Mouse (Mus musculus) ES-E14 (cell line): ENCODE results near the gene Lrrc43. TPM values are rescaled to one million over a fixed set of nuclear protein-coding genes. Genes with fewer than 3 reads are reported as not detected.

ENCODE experiments used
- DNase-seq: peaks from one replicate; pipeline ENCODE4 v3.0.0-alpha.2; 2013; ENCODE audit warnings: low read depth, low spot score
- H3K27ac ChIP-seq: 2 replicates; pipeline ENCODE4 v1.5.1; 2012; ENCODE audit warnings: low read depth, mild to moderate bottlenecking, low read length, moderate library complexity, mixed read lengths; ENCODE audit not compliant: poor library complexity, insufficient read depth, severe bottlenecking
- H3K36me3 ChIP-seq: 2 replicates; pipeline ENCODE4 v1.6.1; 2012; ENCODE audit warnings: mild to moderate bottlenecking, low read length, moderate library complexity, mixed read lengths; ENCODE audit not compliant: control insufficient read depth, poor library complexity, insufficient read depth, severe bottlenecking
- H3K4me1 ChIP-seq, 2 experiments: fragments of 150-350 bp in 1 of 2; sonication (generic) in 1 of 2; 2 replicates each; pipeline ENCODE4 v1.6.1; 2012; ENCODE audit warnings: low read length in 2 of 2, mild to moderate bottlenecking in 1 of 2, mixed read lengths in 1 of 2; ENCODE audit not compliant: control insufficient read depth in 2 of 2, insufficient read depth in 2 of 2, poor library complexity in 1 of 2
- H3K4me3 ChIP-seq, 2 experiments: fragments of 150-350 bp in 1 of 2; sonication (generic) in 1 of 2; 2 replicates each; pipeline ENCODE4 v1.5.1; 2012; ENCODE audit warnings: low read length in 2 of 2, low read depth in 1 of 2, mild to moderate bottlenecking in 1 of 2, mixed read lengths in 1 of 2; ENCODE audit not compliant: insufficient read depth in 1 of 2, poor library complexity in 1 of 2, severe bottlenecking in 1 of 2
- H3K9ac ChIP-seq: 2 replicates; pipeline ENCODE4 v1.6.1; 2012; ENCODE audit warnings: low read depth, mild to moderate bottlenecking, low read length, mixed read lengths; ENCODE audit not compliant: poor library complexity, insufficient read depth, severe bottlenecking
- H3K9me3 ChIP-seq: fragments of 150-350 bp; sonication (generic); 2 replicates; pipeline ENCODE4 v1.6.1; 2012; ENCODE audit warnings: low read depth, mild to moderate bottlenecking, low read length; ENCODE audit not compliant: control insufficient read depth, insufficient read depth
- CHD2 ChIP-seq: IDR thresholded peaks from 2 replicates; pipeline ENCODE4 v1.6.1; 2014; ENCODE audit warnings: mild to moderate bottlenecking, low read depth, low read length, inconsistent platforms
- HCFC1 ChIP-seq: IDR thresholded peaks from 2 replicates; pipeline ENCODE4 v1.6.1; 2012; ENCODE audit warnings: low read length, inconsistent platforms, borderline replicate concordance; ENCODE audit not compliant: insufficient read depth
- MAFK ChIP-seq: IDR thresholded peaks from 2 replicates; pipeline ENCODE4 v1.6.1; 2014; ENCODE audit warnings: mild to moderate bottlenecking, low read depth, low read length, inconsistent platforms; ENCODE audit not compliant: insufficient read depth
- ZC3H11A ChIP-seq: IDR thresholded peaks from 2 replicates; pipeline ENCODE4 v1.6.1; 2012; ENCODE audit warnings: low read depth, mild to moderate bottlenecking, inconsistent platforms, low read length, borderline replicate concordance
- ZNF384 ChIP-seq: IDR thresholded peaks from 2 replicates; pipeline ENCODE4 v1.6.1; 2012; ENCODE audit warnings: low read depth, low read length, inconsistent platforms
- in situ Hi-C, 2 experiments: fragments of 600-800 bp; cut with MboI; formaldehyde crosslinking; loops; one replicate each; pipeline ENCODE4 v1.15.1; 2025; ENCODE audit warnings: low sequenced_read_pairs in 2 of 2, inconsistent platforms in 1 of 2; ENCODE audit not compliant: unreplicated experiment in 2 of 2
- total RNA-seq: library from RNA; depleted of rRNA; stranded (reverse); fragments of 300-350 nt; gene quantifications from 2 replicates; pipeline ENCODE4 v1.2.3, GENCODE M21; 2012; rRNA removed

Lrrc43 gene
- total RNA-seq: 0.16 TPM in 1 of 2 replicates, not detected in the other

- peaks cover 2 to 6% of the 10 kb centered on the region in 2 experiments; a peak in 1 of 4 replicates for H3K4me1 ChIP-seq
- no peaks in the 10 kb centered on the region for H3K36me3 ChIP-seq
- TF ChIP-seq HCFC1 (no peak), CHD2 (no peak), MAFK (no peak), ZC3H11A (no peak), ZNF384 (no peak)
- no peak within 1 kb of the TSS for H3K4me3 ChIP-seq
- DNase-seq: no peak
- H3K9ac ChIP-seq: no peak within 1 kb of the TSS
- H3K9me3 ChIP-seq: no peaks in the 10 kb centered on the region
- no peak within 1 kb of the TSS for H3K27ac ChIP-seq
- in situ Hi-C loops: no loop called here
These were observed at the start of gene Lrrc43, which contains the start of gene Il31 for GRCm38 (mm10) chr5:123489112-123489785. Gene Lrrc43, plus strand, starts transcription at chr5:123489305. Gene Il31, minus strand, starts transcription at chr5:123489489.

- no peak overlapping the region for H3K4me3 ChIP-seq
- in situ Hi-C loops: no loop called here
- peaks cover 4% of the 10 kb centered on the region; the same call in 1 of the 2 replicates for H3K36me3 ChIP-seq
- peaks cover 0 to 2% of the 10 kb centered on the region in 2 experiments; a peak in 1 of 4 replicates for H3K4me1 ChIP-seq
- H3K9me3 ChIP-seq: no peaks in the 10 kb centered on the region
- no peak for DNase-seq
- TF ChIP-seq ZNF384: no peak
- no peak for TF ChIP-seq ZC3H11A
- no peak for TF ChIP-seq HCFC1
- no peak for TF ChIP-seq CHD2
- TF ChIP-seq MAFK: no peak
- H3K9ac ChIP-seq: no peak overlapping the region
- H3K27ac ChIP-seq: no peak overlapping the region
These were observed 49.8 kb upstream of the Lrrc43 start for GRCm38 (mm10) chr5:123439312-123439711.

- peaks cover 0 to 2% of the 10 kb centered on the region in 2 experiments; a peak in 1 of 4 replicates for H3K4me1 ChIP-seq
- no peak overlapping the region for H3K27ac ChIP-seq
- H3K9me3 ChIP-seq: no peaks in the 10 kb centered on the region
- no peak overlapping the region for H3K9ac ChIP-seq
- no peak for DNase-seq
- in situ Hi-C loops: loop anchor here in 1 of 2 experiments (10.0 kb wide), 1 partner anchor 175 kb away; no protein-coding TSS in a partner anchor
- H3K36me3 ChIP-seq: peaks cover 4% of the 10 kb centered on the region; the same call in 1 of the 2 replicates
- H3K4me3 ChIP-seq: no peak overlapping the region
- TF ChIP-seq CHD2 (no peak), ZC3H11A (no peak; the same call in 1 of the 2 replicates), MAFK (no peak), HCFC1 (no peak), ZNF384 (no peak)
These were observed 49.2 kb upstream of the Lrrc43 start for GRCm38 (mm10) chr5:123439941-123440340.

GRCm38 (mm10) chr5:123440664-123441063 is 48.4 kb upstream of the Lrrc43 start:
- no peak for DNase-seq
- TF ChIP-seq MAFK (no peak), CHD2 (no peak), ZC3H11A (no peak)
- H3K4me1 ChIP-seq: peaks cover 0 to 1% of the 10 kb centered on the region in 2 experiments; a peak in 1 of 4 replicates
- H3K27ac ChIP-seq: no peak overlapping the region
- peaks cover 7% of the 10 kb centered on the region; the same call in 1 of the 2 replicates for H3K36me3 ChIP-seq
- in situ Hi-C loops: loop anchor here in 1 of 2 experiments (10.0 kb wide), 1 partner anchor 174 kb away; no protein-coding TSS in a partner anchor
- no peak overlapping the region for H3K9ac ChIP-seq
- no peak overlapping the region for H3K4me3 ChIP-seq
- no peaks in the 10 kb centered on the region for H3K9me3 ChIP-seq
